Mouse (Mus musculus) MEL (cell line): ENCODE data around the gene Taf6l. TPM values are rescaled to one million over a fixed set of nuclear protein-coding genes. Genes with fewer than 3 reads are reported as not detected.

Experiments used
- DNase-seq: peaks from one replicate; pipeline ENCODE4 v3.0.0; 2011; ENCODE audit warnings: low read depth, low spot score
- H3K27ac ChIP-seq: 2 replicates; pipeline ENCODE4 v1.5.1; 2012; ENCODE audit warnings: low read depth, mild to moderate bottlenecking, control low read depth, low read length, moderate library complexity; ENCODE audit not compliant: control insufficient read depth
- H3K27me3 ChIP-seq, 2 experiments: fragments of 150-350 bp in 1 of 2; sonication (generic) in 1 of 2; 2 replicates each; pipeline ENCODE4 v1.6.1; 2012; ENCODE audit warnings: low read length in 2 of 2, mild to moderate bottlenecking in 2 of 2, improper control_type of control experiment in 1 of 2, moderate library complexity in 1 of 2; ENCODE audit not compliant: insufficient read depth in 2 of 2, control insufficient read depth in 1 of 2
- H3K36me3 ChIP-seq, 2 experiments: 2 replicates each; pipeline ENCODE4 v1.6.1; 2012 to 2014; ENCODE audit warnings: low read length in 2 of 2, improper control_type of control experiment in 1 of 2, inconsistent platforms in 1 of 2, mild to moderate bottlenecking in 1 of 2; ENCODE audit not compliant: insufficient read depth in 2 of 2, control insufficient read depth in 1 of 2
- H3K4me1 ChIP-seq, 2 experiments: fragments of 150-350 bp in 1 of 2; sonication (generic) in 1 of 2; 2 replicates each; pipeline ENCODE4 v1.6.1; 2012; ENCODE audit warnings: low read length in 2 of 2, improper control_type of control experiment in 1 of 2, mild to moderate bottlenecking in 1 of 2; ENCODE audit not compliant: insufficient read depth in 2 of 2, control insufficient read depth in 1 of 2
- H3K4me3 ChIP-seq, 2 experiments: fragments of 150-350 bp in 1 of 2; sonication (generic) in 1 of 2; 2 replicates each; pipeline ENCODE4 v1.5.1; 2012; ENCODE audit warnings: low read depth in 2 of 2, low read length in 2 of 2, mild to moderate bottlenecking in 2 of 2, moderate library complexity in 2 of 2, control low read depth in 1 of 2, improper control_type of control experiment in 1 of 2; ENCODE audit not compliant: control insufficient read depth in 1 of 2, insufficient read depth in 1 of 2
- H3K79me2 ChIP-seq: 2 replicates; pipeline ENCODE4 v1.6.1; 2012; ENCODE audit warnings: mild to moderate bottlenecking, low read length, moderate library complexity; ENCODE audit not compliant: control insufficient read depth, poor library complexity, insufficient read depth
- H3K9ac ChIP-seq: 2 replicates; pipeline ENCODE4 v1.6.1; 2012; ENCODE audit warnings: low read depth, mild to moderate bottlenecking, control low read depth, low read length, moderate library complexity; ENCODE audit not compliant: control insufficient read depth, poor library complexity, severe bottlenecking
- H3K9me3 ChIP-seq: fragments of 150-350 bp; sonication (generic); replicated peaks from 2 replicates; pipeline ENCODE4 v1.6.1; 2012; ENCODE audit warnings: mild to moderate bottlenecking, low read length, improper control_type of control experiment, moderate library complexity; ENCODE audit not compliant: insufficient read depth
- BHLHE40 ChIP-seq: IDR thresholded peaks from 2 replicates; pipeline ENCODE4 v1.6.1; 2012; ENCODE audit warnings: low read depth, mild to moderate bottlenecking, inconsistent platforms, low read length, improper control_type of control experiment, borderline replicate concordance
- CHD1 ChIP-seq: IDR thresholded peaks from 2 replicates; pipeline ENCODE4 v1.6.1; 2012; ENCODE audit warnings: low read depth, mild to moderate bottlenecking, inconsistent platforms, low read length, improper control_type of control experiment
- CHD2 ChIP-seq: IDR thresholded peaks from 2 replicates; pipeline ENCODE4 v1.6.1; 2011; ENCODE audit warnings: low read length, improper control_type of control experiment
- CTCF ChIP-seq, 3 experiments: IDR thresholded peaks in 2 of 3; conservative IDR thresholded peaks in 1 of 3; 2 replicates each; pipeline ENCODE4 v1.5.1; 2011 to 2012; ENCODE audit warnings: low read length in 3 of 3, low read depth in 2 of 3, mild to moderate bottlenecking in 2 of 3, improper control_type of control experiment in 1 of 3, inconsistent platforms in 1 of 3, mixed read lengths in 1 of 3, moderate library complexity in 1 of 3; ENCODE audit not compliant: control insufficient read depth in 1 of 3, insufficient read depth in 1 of 3, poor library complexity in 1 of 3, severe bottlenecking in 1 of 3
- E2F4 ChIP-seq: IDR thresholded peaks from 2 replicates; pipeline ENCODE4 v1.6.1; 2011; ENCODE audit warnings: low read depth, low read length, improper control_type of control experiment, borderline replicate concordance
- ELF1 ChIP-seq: IDR thresholded peaks from 2 replicates; pipeline ENCODE4 v1.6.1; 2014; ENCODE audit warnings: low read depth, mild to moderate bottlenecking, inconsistent platforms, low read length, improper control_type of control experiment, moderate library complexity
- EP300 ChIP-seq, 2 experiments: IDR thresholded peaks; 2 replicates each; pipeline ENCODE4 v1.6.1; 2011; ENCODE audit warnings: improper control_type of control experiment in 2 of 2, low read length in 2 of 2, low read depth in 1 of 2, mild to moderate bottlenecking in 1 of 2
- ETS1 ChIP-seq: IDR thresholded peaks from 2 replicates; pipeline ENCODE4 v1.6.1; 2012; ENCODE audit warnings: low read depth, mild to moderate bottlenecking, inconsistent platforms, low read length, improper control_type of control experiment, moderate library complexity
- GATA1 ChIP-seq: IDR thresholded peaks from 2 replicates; pipeline ENCODE4 v1.6.1; 2011; ENCODE audit warnings: low read depth, low read length, improper control_type of control experiment
- HCFC1 ChIP-seq: IDR thresholded peaks from 2 replicates; pipeline ENCODE4 v1.6.1; 2012; ENCODE audit warnings: low read depth, mild to moderate bottlenecking, inconsistent platforms, low read length, improper control_type of control experiment, moderate library complexity
- KAT2A ChIP-seq: conservative IDR thresholded peaks from 2 replicates; pipeline ENCODE4 v1.6.1; 2012; ENCODE audit warnings: low read depth, low read length, improper control_type of control experiment, inconsistent platforms
- MAX ChIP-seq: IDR thresholded peaks from 2 replicates; pipeline ENCODE4 v1.6.1; 2011; ENCODE audit warnings: low read length, improper control_type of control experiment
- MAZ ChIP-seq: IDR thresholded peaks from 2 replicates; pipeline ENCODE4 v1.6.1; 2012; ENCODE audit warnings: low read depth, mild to moderate bottlenecking, inconsistent platforms, low read length, improper control_type of control experiment
- MEF2A ChIP-seq: IDR thresholded peaks from 2 replicates; pipeline ENCODE4 v1.6.1; 2014; ENCODE audit warnings: low read depth, mild to moderate bottlenecking, inconsistent platforms, low read length, improper control_type of control experiment; ENCODE audit not compliant: poor library complexity, insufficient replicate concordance, severe bottlenecking; ENCODE audit errors: extremely low read depth
- MXI1 ChIP-seq: IDR thresholded peaks from 2 replicates; pipeline ENCODE4 v1.6.1; 2011; ENCODE audit warnings: mild to moderate bottlenecking, low read depth, low read length, improper control_type of control experiment
- MYB ChIP-seq: IDR thresholded peaks from 2 replicates; pipeline ENCODE4 v1.6.1; 2011; ENCODE audit warnings: mild to moderate bottlenecking, low read depth, low read length, improper control_type of control experiment
- MYC ChIP-seq: IDR thresholded peaks from 2 replicates; pipeline ENCODE4 v1.6.1; 2011; ENCODE audit warnings: low read depth, mild to moderate bottlenecking, low read length, improper control_type of control experiment, moderate library complexity
- NRF1 ChIP-seq: IDR thresholded peaks from 2 replicates; pipeline ENCODE4 v1.6.1; 2014; ENCODE audit warnings: low read depth, mild to moderate bottlenecking, inconsistent platforms, low read length, improper control_type of control experiment, moderate library complexity; ENCODE audit not compliant: poor library complexity, insufficient read depth, severe bottlenecking
- POLR2A ChIP-seq, 2 experiments: IDR thresholded peaks; 2 replicates each; pipeline ENCODE4 v1.6.1; 2011 to 2012; ENCODE audit warnings: low read length in 2 of 2, mild to moderate bottlenecking in 2 of 2, control low read depth in 1 of 2, improper control_type of control experiment in 1 of 2, low read depth in 1 of 2, moderate library complexity in 1 of 2; ENCODE audit not compliant: control insufficient read depth in 1 of 2, insufficient read depth in 1 of 2, poor library complexity in 1 of 2
- POLR2AphosphoS2 ChIP-seq: IDR thresholded peaks from 2 replicates; pipeline ENCODE4 v1.6.1; 2011; ENCODE audit warnings: low read length, improper control_type of control experiment
- POLR2AphosphoS5 ChIP-seq: IDR thresholded peaks from 2 replicates; pipeline ENCODE4 v1.6.1; 2012; ENCODE audit warnings: low read depth, borderline replicate concordance, mild to moderate bottlenecking, inconsistent platforms, low read length, moderate library complexity, mixed read lengths
- RAD21 ChIP-seq: IDR thresholded peaks from 2 replicates; pipeline ENCODE4 v1.6.1; 2011; ENCODE audit warnings: mild to moderate bottlenecking, low read depth, low read length, improper control_type of control experiment
- RCOR1 ChIP-seq: IDR thresholded peaks from 2 replicates; pipeline ENCODE4 v1.6.1; 2012; ENCODE audit warnings: low read depth, mild to moderate bottlenecking, inconsistent platforms, low read length, improper control_type of control experiment
- SIN3A ChIP-seq: IDR thresholded peaks from 2 replicates; pipeline ENCODE4 v1.6.1; 2012; ENCODE audit warnings: low read length, improper control_type of control experiment, inconsistent platforms
- SMC3 ChIP-seq: IDR thresholded peaks from 2 replicates; pipeline ENCODE4 v1.6.1; 2011; ENCODE audit warnings: low read depth, low read length, improper control_type of control experiment
- TAL1 ChIP-seq: IDR thresholded peaks from 2 replicates; pipeline ENCODE4 v1.6.1; 2012; ENCODE audit warnings: mild to moderate bottlenecking, inconsistent platforms, low read length, moderate library complexity, mixed read lengths
- TBP ChIP-seq: IDR thresholded peaks from 2 replicates; pipeline ENCODE4 v1.8.0; 2011; ENCODE audit warnings: low read depth, low read length, improper control_type of control experiment
- TCF12 ChIP-seq: IDR thresholded peaks from 2 replicates; pipeline ENCODE4 v1.6.1; 2014; ENCODE audit warnings: low read depth, mild to moderate bottlenecking, inconsistent platforms, low read length, improper control_type of control experiment, moderate library complexity
- USF1 ChIP-seq: IDR thresholded peaks from 2 replicates; pipeline ENCODE4 v1.6.1; 2014; ENCODE audit warnings: low read depth, mild to moderate bottlenecking, inconsistent platforms, low read length, improper control_type of control experiment, moderate library complexity
- USF2 ChIP-seq, 2 experiments: IDR thresholded peaks; 2 replicates each; pipeline ENCODE4 v1.6.1; 2011 to 2012; ENCODE audit warnings: improper control_type of control experiment in 2 of 2, low read length in 2 of 2, borderline replicate concordance in 1 of 2, inconsistent platforms in 1 of 2, low read depth in 1 of 2, mild to moderate bottlenecking in 1 of 2; ENCODE audit not compliant: insufficient read depth in 1 of 2
- ZC3H11A ChIP-seq: IDR thresholded peaks from 2 replicates; pipeline ENCODE4 v1.6.1; 2012; ENCODE audit warnings: low read depth, mild to moderate bottlenecking, inconsistent platforms, low read length, improper control_type of control experiment
- ZKSCAN1 ChIP-seq: IDR thresholded peaks from 2 replicates; pipeline ENCODE4 v1.6.1; 2012; ENCODE audit warnings: low read depth, mild to moderate bottlenecking, inconsistent platforms, low read length, improper control_type of control experiment, moderate library complexity
- ZMIZ1 ChIP-seq: IDR thresholded peaks from 2 replicates; pipeline ENCODE4 v1.6.1; 2012; ENCODE audit warnings: low read depth, mild to moderate bottlenecking, inconsistent platforms, low read length, improper control_type of control experiment, moderate library complexity
- polyA plus RNA-seq, 2 experiments: library from polyadenylated mRNA; stranded (reverse) in 1 of 2; unstranded in 1 of 2; fragments of >175 nt in 1 of 2; fragments of >200 nt in 1 of 2; gene quantifications; 2 replicates each; pipeline versions ENCODE4 v1.2.1 to v1.2.4; 2012; ENCODE audit warnings: low replicate concordance in 2 of 2, low read depth in 1 of 2; ENCODE audit not compliant: insufficient read length in 2 of 2, insufficient read depth in 1 of 2, missing spikeins in 1 of 2
- total RNA-seq: library from RNA; depleted of rRNA; stranded (reverse); fragments of 300-350 nt; gene quantifications from 2 replicates; pipeline ENCODE4 v1.2.3, GENCODE M21; 2012

Gene Taf6l
- total and polyA plus RNA-seq, 3 experiments, result 18.3 to 25.5 TPM; not detected in 1

GRCm38 (mm10) chr19:8757471-8757998 lies 28.7 kb downstream of the Taf6l start:
- H3K9ac ChIP-seq, result peak overlapping the region; percentile 91

GRCm38 (mm10) chr19:8756635-8757387 lies 29.4 kb downstream of the Taf6l start, which contains the start of gene Nxf1:
Nxf1 (plus strand) TSS chr19:8757073.
- DNase-seq, result peak; percentile 96
- H3K9me3 ChIP-seq, result no peaks in the 10 kb centered on the region
- H3K4me3 ChIP-seq, result peak within 1 kb of the TSS; percentile 72 to 87
- H3K27ac ChIP-seq, result peak within 1 kb of the TSS; percentile 78
- peak within 1 kb of the TSS; percentile 91 for H3K9ac ChIP-seq
- H3K27me3 ChIP-seq, result no peaks in the 10 kb centered on the region
- H3K36me3 ChIP-seq, result peaks cover 3 to 26% of the 10 kb centered on the region in 2 experiments; a peak in 3 of 4 replicates
- peaks cover 7 to 22% of the 10 kb centered on the region in 2 experiments; a peak in 3 of 4 replicates for H3K4me1 ChIP-seq
- peaks cover 56% of the 10 kb centered on the region for H3K79me2 ChIP-seq
- peak; percentile 57 for TF ChIP-seq TCF12
- TF ChIP-seq ETS1, result peak; percentile 38; the same call in 1 of the 2 replicates
- TF ChIP-seq KAT2A, result no peak; the same call in 1 of the 2 replicates
- peak; percentile 83 for TF ChIP-seq HCFC1
- 0 out of 2 replicates have a peak, but pooled peaks have one; percentile 12 for TF ChIP-seq GATA1
- TF ChIP-seq SIN3A, result peak; percentile 6
- no peak for TF ChIP-seq MYB
- peak; percentile 88; the same call in 1 of the 2 replicates for TF ChIP-seq POLR2AphosphoS2
- peak; percentile 96 for TF ChIP-seq ZMIZ1
- 0 out of 2 replicates have a peak, but pooled peaks have one; percentile 45 for TF ChIP-seq POLR2AphosphoS5
- TF ChIP-seq USF1, result peak; percentile 9; the same call in 1 of the 2 replicates
- peak; percentile 38; the same call in 1 of the 2 replicates for TF ChIP-seq ELF1
- TF ChIP-seq USF2 (IDR thresholded peaks at IDR 0.05; ENCODE audit: borderline replicate concordance in 1 of 2, insufficient read depth in 1 of 2, low read depth in 1 of 2, low read length in 2 of 2), result no peak
- no peak for TF ChIP-seq ZKSCAN1
- TF ChIP-seq POLR2A (IDR thresholded peaks at IDR 0.05; ENCODE audit: control insufficient read depth in 1 of 2, insufficient read depth in 1 of 2, low read depth in 1 of 2, low read length in 2 of 2, poor library complexity in 1 of 2), result peak; percentile 98 to 99

More at GRCm38 (mm10) chr19:8757471-8757998, 28.7 kb downstream of the Taf6l start:
- DNase-seq, result peak; percentile 68
- H3K9me3 ChIP-seq, result no peaks in the 10 kb centered on the region
- H3K27ac ChIP-seq, result peak overlapping the region; percentile 78
- peaks cover 7 to 26% of the 10 kb centered on the region in 2 experiments for H3K36me3 ChIP-seq
- no peaks in the 10 kb centered on the region for H3K27me3 ChIP-seq
- peaks cover 7 to 22% of the 10 kb centered on the region in 2 experiments; a peak in 3 of 4 replicates for H3K4me1 ChIP-seq
- H3K4me3 ChIP-seq, result peak overlapping the region; percentile 72 to 87
- H3K79me2 ChIP-seq, result peaks cover 63% of the 10 kb centered on the region
- TF ChIP-seq SMC3 (no peak), POLR2A (IDR thresholded peaks at IDR 0.05; ENCODE audit: control insufficient read depth in 1 of 2, insufficient read depth in 1 of 2, low read depth in 1 of 2, low read length in 2 of 2, poor library complexity in 1 of 2) (no peak), HCFC1 (no peak), POLR2AphosphoS5 (no peak), RCOR1 (no peak), SIN3A (peak; percentile 48; the same call in 1 of the 2 replicates), CTCF (IDR thresholded peaks at IDR 0.05 in 2 of 3, conservative IDR thresholded peaks at IDR 0.05 in 1 of 3; ENCODE audit: control insufficient read depth in 1 of 3, insufficient read depth in 1 of 3, low read depth in 2 of 3, low read length in 3 of 3, poor library complexity in 1 of 3, severe bottlenecking in 1 of 3) (no peak), EP300 (IDR thresholded peaks at IDR 0.05; ENCODE audit: low read depth in 1 of 2, low read length in 2 of 2) (no peak), MXI1 (peak; percentile 70), POLR2AphosphoS2 (no peak), MAZ (no peak), TCF12 (no peak), KAT2A (no peak), ZKSCAN1 (no peak), RAD21 (no peak), USF1 (no peak), MYC (no peak), MEF2A (no peak), MYB (no peak), CHD2 (no peak), TBP (no peak), ZMIZ1 (no peak), MAX (0 out of 2 replicates have a peak, but pooled peaks have one; percentile 16), E2F4 (no peak), NRF1 (no peak), ZC3H11A (no peak), USF2 (IDR thresholded peaks at IDR 0.05; ENCODE audit: borderline replicate concordance in 1 of 2, insufficient read depth in 1 of 2, low read depth in 1 of 2, low read length in 2 of 2) (no peak), BHLHE40 (no peak), CHD1 (peak; percentile 86; the same call in 1 of the 2 replicates), ETS1 (no peak), GATA1 (no peak), TAL1 (no peak)
- TF ChIP-seq, all 39 proteins: peak for 4
